Comparison of ENCODE assay signal across 21 mouse cellular contexts in genomic region chr10:81538321-81539048, GRCm38 (mm10). TPM values are rescaled to one million over a fixed set of nuclear protein-coding genes. Genes with fewer than 3 reads are reported as not detected.
DNase-seq lines count a peak whose midpoint lies in the region; ATAC-seq and TF ChIP-seq lines count a peak whose summit lies in the region.
"Had no signal": no experiment of that assay in that cellular context is flagged by ENCODE, and none has a peak within 500 bp of the region (broad histone marks: within the 10 kb centered on the region; RNA-seq: fewer than 3 reads in every experiment).

No protein-coding gene starts in this region.

- no peak overlapping the region for H3K4me3 ChIP-seq in liver, postnatal 0 days (ENCODE audit: low read depth, low read length)
- H3K4me3 ChIP-seq in intestine, embryonic 15.5 days (replicated peaks), result no peak overlapping the region
- H3K4me3 ChIP-seq in small intestine, adult 2 months (ENCODE audit: low read depth, low read length), result no peak overlapping the region
- H3K4me3 ChIP-seq: forebrain, embryonic 12.5 days; heart, embryonic 12.5 days; liver, embryonic 15.5 days had no signal

- H3K27me3 ChIP-seq in liver, postnatal 0 days (ENCODE audit: insufficient read depth, low read length), result no peaks in the 10 kb centered on the region
- no peaks in the 10 kb centered on the region for H3K27me3 ChIP-seq in intestine, embryonic 15.5 days (replicated peaks)
- H3K27me3 ChIP-seq in small intestine, adult 2 months (ENCODE audit: control insufficient read depth, insufficient read depth, low read length), result no peaks in the 10 kb centered on the region
- H3K27me3 ChIP-seq: forebrain, embryonic 12.5 days; heart, embryonic 12.5 days; liver, embryonic 15.5 days; Patski had no signal

- no peaks in the 10 kb centered on the region for H3K9me3 ChIP-seq in liver, postnatal 0 days (ENCODE audit: low read length)
- H3K9me3 ChIP-seq in intestine, embryonic 15.5 days, result no peaks in the 10 kb centered on the region
- H3K9me3 ChIP-seq: forebrain, embryonic 12.5 days; heart, embryonic 12.5 days; liver, embryonic 15.5 days had no signal

- ATAC-seq in frontal cortex, adult (ENCODE audit: low TSS enrichment), result peak; percentile 47
- peak; percentile 10 for ATAC-seq in liver, postnatal 0 days
- ATAC-seq in intestine, embryonic 15.5 days, result no peak
- ATAC-seq: inflammation-experienced regulatory T-cells, adult 6 months; Patski had no signal

- H3K9ac ChIP-seq in liver, postnatal 0 days (replicated peaks), result no peak overlapping the region
- H3K9ac ChIP-seq in intestine, embryonic 15.5 days, result 0 out of 2 replicates have a peak overlapping the region, but pooled peaks have one; percentile 9
- H3K9ac ChIP-seq: forebrain, embryonic 12.5 days; heart, embryonic 12.5 days; liver, embryonic 15.5 days had no signal

- no peak for TF ChIP-seq CTCF in liver, postnatal 0 days (IDR thresholded peaks at IDR 0.05; ENCODE audit: low read depth)
- TF ChIP-seq CTCF in small intestine, adult 2 months (IDR thresholded peaks at IDR 0.05; ENCODE audit: extremely low read depth, insufficient read length, insufficient replicate concordance, low read depth, low read length), result no peak

- no peak for TF ChIP-seq POLR2A in small intestine, adult 2 months (IDR thresholded peaks at IDR 0.05; ENCODE audit: low read depth, low read length)

- 68% methylated on average over 3 of the region's 3 CpGs for whole genome bisulfite sequencing in liver, postnatal 0 days (ENCODE audit: insufficient replicate concordance)
- WGBS in intestine, embryonic 15.5 days, result 77% methylated on average over 3 of the region's 3 CpGs
- WGBS in small intestine, adult 2 months, result 34% methylated on average over 3 of the region's 3 CpGs

- no peak for DNase-seq in frontal cortex, postnatal 14 days (ENCODE audit: low spot score in 2 of 2)
- no peak for DNase-seq in liver, postnatal 0 days
- DNase-seq in liver, result no peak
- DNase-seq in lung, postnatal 14 days, result no peak
- DNase-seq in B cell, adult 2 months, result no peak
- DNase-seq: adrenal gland, postnatal 25 days; cerebellum, postnatal 14 days; heart, postnatal 4 days; lung, postnatal 10 days; retina, postnatal 1 day; spleen, adult 18-20 months had no signal

- H3K27ac ChIP-seq in liver, postnatal 0 days (ENCODE audit: low read depth), result 0 out of 2 replicates have a peak overlapping the region, but pooled peaks have one; percentile 12
- no peak overlapping the region for H3K27ac ChIP-seq in intestine, embryonic 15.5 days
- H3K27ac ChIP-seq in small intestine, adult 2 months (ENCODE audit: insufficient read depth, low read depth, low read length), result peak overlapping the region; percentile 84
- H3K27ac ChIP-seq: forebrain, embryonic 12.5 days; liver, embryonic 15.5 days; stomach, postnatal 0 days had no signal

- no peak for TF ChIP-seq EP300 in liver, postnatal 0 days (IDR thresholded peaks at IDR 0.05; ENCODE audit: low read depth)

- H3K4me2 ChIP-seq in liver, postnatal 0 days (ENCODE audit: low read depth, low read length), result no peak overlapping the region
- H3K4me2 ChIP-seq in intestine, embryonic 15.5 days (replicated peaks), result no peak overlapping the region
- H3K4me2 ChIP-seq: forebrain, embryonic 12.5 days; heart, embryonic 12.5 days; liver, embryonic 15.5 days; midbrain, embryonic 11.5 days had no signal

- H3K4me1 ChIP-seq in liver, postnatal 0 days (ENCODE audit: insufficient read depth), result peaks cover 28% of the 10 kb centered on the region
- peaks cover 36% of the 10 kb centered on the region for H3K4me1 ChIP-seq in intestine, embryonic 15.5 days (replicated peaks)
- H3K4me1 ChIP-seq in small intestine, adult 2 months (ENCODE audit: control insufficient read depth, insufficient read depth, insufficient read length, low read length), result peaks cover 47% of the 10 kb centered on the region

- peaks cover 10% of the 10 kb centered on the region; the same call in 1 of the 2 replicates for H3K36me3 ChIP-seq in liver, postnatal 0 days (replicated peaks; ENCODE audit: insufficient read depth, low read length)
- peaks cover 15% of the 10 kb centered on the region for H3K36me3 ChIP-seq in intestine, embryonic 15.5 days
- peaks cover 67% of the 10 kb centered on the region for H3K36me3 ChIP-seq in small intestine, adult 2 months (ENCODE audit: control insufficient read depth, insufficient read depth, low read length)

RNA-seq across cellular contexts. Expression of gene Gna11, which starts 6.5 kb away (rescaled TPM):
- 18.3 and 19.2 TPM in 2 replicates for polyA plus RNA-seq in liver, postnatal 0 days (2015; fragmentation: Nextera tagmentation; extraction: Ambion mirVana)
- polyA plus RNA-seq in intestine, embryonic 15.5 days (2015; fragmentation: Nextera tagmentation; extraction: Ambion mirVana), result 245 and 269 TPM in 2 replicates
- 318 and 828 TPM in 2 replicates for polyA plus RNA-seq in small intestine, adult 2 months (2012; rRNA removed)

RNA-seq across cellular contexts. Expression of gene Gna15, which starts 14.5 kb away (rescaled TPM):
- 4.0 and 4.4 TPM in 2 replicates for polyA plus RNA-seq in liver, postnatal 0 days (2015; fragmentation: Nextera tagmentation; extraction: Ambion mirVana)
- polyA plus RNA-seq in intestine, embryonic 15.5 days (2015; fragmentation: Nextera tagmentation; extraction: Ambion mirVana), result 0.92 and 0.97 TPM in 2 replicates
- polyA plus RNA-seq in small intestine, adult 2 months (2012; rRNA removed), result 1.5 and 3.0 TPM in 2 replicates
- polyA plus RNA-seq: Patski had no signal

RNA-seq across cellular contexts. Expression of gene Aes, which starts 20.8 kb away (rescaled TPM):
- 256 and 266 TPM in 2 replicates for polyA plus RNA-seq in liver, postnatal 0 days (2015; fragmentation: Nextera tagmentation; extraction: Ambion mirVana)
- polyA plus RNA-seq in intestine, embryonic 15.5 days (2015; fragmentation: Nextera tagmentation; extraction: Ambion mirVana), result 743 and 808 TPM in 2 replicates
- 1,054 and 3,003 TPM in 2 replicates for polyA plus RNA-seq in small intestine, adult 2 months (2012; rRNA removed)

RNA-seq across cellular contexts. Expression of gene Tle2, which starts 35.9 kb away (rescaled TPM):
- polyA plus RNA-seq in liver, postnatal 0 days (2015; fragmentation: Nextera tagmentation; extraction: Ambion mirVana), result 1.2 and 2.2 TPM in 2 replicates
- 14.5 and 17.8 TPM in 2 replicates for polyA plus RNA-seq in intestine, embryonic 15.5 days (2015; fragmentation: Nextera tagmentation; extraction: Ambion mirVana)
- 17.8 and 20.4 TPM in 2 replicates for polyA plus RNA-seq in small intestine, adult 2 months (2012; rRNA removed)

RNA-seq across cellular contexts. Expression of gene S1pr4, which starts 38.6 kb away (rescaled TPM):
- 6.3 and 7.4 TPM in 2 replicates for polyA plus RNA-seq in liver, postnatal 0 days (2015; fragmentation: Nextera tagmentation; extraction: Ambion mirVana)
- 1.0 and 1.1 TPM in 2 replicates for polyA plus RNA-seq in intestine, embryonic 15.5 days (2015; fragmentation: Nextera tagmentation; extraction: Ambion mirVana)
- 4.0 and 5.6 TPM in 2 replicates for polyA plus RNA-seq in small intestine, adult 2 months (2012; rRNA removed)

Comparison
In these comparisons a context has a peak if more than half of its experiments do, and no peak if none do; other contexts are left out.
1. RNA of gene Gna11, which starts 6.5 kb away (polyA plus RNA-seq): 318 to 828 TPM in small intestine, adult 2 months and 245 to 269 TPM in intestine, embryonic 15.5 days; 18.3 to 19.2 TPM in liver, postnatal 0 days; every median in the first group is over 10 times any median in the second.